Mouse (Mus musculus) ovary, adult 18-20 months (tissue): ENCODE results near the gene Ace3.

Experiments used
- DNase-seq: peaks from one replicate; pipeline ENCODE4 v3.0.0; 2022; ENCODE audit warnings: low spot score, mixed read lengths

The Ace3 gene

GRCm38 (mm10) chr11:105994375-105994774, at the start of gene Ace3:
Ace3 (plus strand) TSS chr11:105994675.
- no peak for DNase-seq

- peak; percentile 37 for DNase-seq
Observed at GRCm38 (mm10) chr11:105944770-105945672, 49.5 kb upstream of the Ace3 start.

GRCm38 (mm10) chr11:105946694-105947154, 47.8 kb upstream of the Ace3 start:
- no peak for DNase-seq

- no peak for DNase-seq
Observed at GRCm38 (mm10) chr11:105948255-105948654, 46.2 kb upstream of the Ace3 start.

GRCm38 (mm10) chr11:105950519-105950918, 44.0 kb upstream of the Ace3 start:
- no peak for DNase-seq

- DNase-seq: no peak
Observed at GRCm38 (mm10) chr11:105951601-105952044, 42.9 kb upstream of the Ace3 start.

- no peak for DNase-seq
Observed at GRCm38 (mm10) chr11:105952111-105952510, 42.4 kb upstream of the Ace3 start.

- no peak for DNase-seq
Observed at GRCm38 (mm10) chr11:105952911-105953386, 41.5 kb upstream of the Ace3 start, which contains the start of gene Cyb561. Cyb561 (minus strand) TSS chr11:105953336.

- peak; percentile 53 for DNase-seq
Observed at GRCm38 (mm10) chr11:105953402-105953801, 41.1 kb upstream of the Ace3 start.

- DNase-seq: no peak
Observed at GRCm38 (mm10) chr11:105955815-105956430, 38.6 kb upstream of the Ace3 start.

GRCm38 (mm10) chr11:105957501-105957900, 37.0 kb upstream of the Ace3 start:
- no peak for DNase-seq

GRCm38 (mm10) chr11:105958566-105958965, 35.9 kb upstream of the Ace3 start:
- DNase-seq: no peak

GRCm38 (mm10) chr11:105959355-105959754, 35.1 kb upstream of the Ace3 start:
- peak; percentile 70 for DNase-seq

GRCm38 (mm10) chr11:105964691-105965090, 29.8 kb upstream of the Ace3 start:
- no peak for DNase-seq

GRCm38 (mm10) chr11:105966288-105966687, 28.2 kb upstream of the Ace3 start:
- no peak for DNase-seq

- DNase-seq: no peak
Observed at GRCm38 (mm10) chr11:105967741-105968574, 26.5 kb upstream of the Ace3 start, which contains the start of gene Ace. Ace (plus strand) TSS chr11:105967945.

- no peak for DNase-seq
Observed at GRCm38 (mm10) chr11:105968948-105969347, 25.5 kb upstream of the Ace3 start.

- DNase-seq: no peak
Observed at GRCm38 (mm10) chr11:105969516-105969915, 25.0 kb upstream of the Ace3 start.

- no peak for DNase-seq
Observed at GRCm38 (mm10) chr11:105974593-105974992, 19.9 kb upstream of the Ace3 start.

- no peak for DNase-seq
Observed at GRCm38 (mm10) chr11:105975050-105975449, 19.4 kb upstream of the Ace3 start.

GRCm38 (mm10) chr11:105975636-105976035, 18.8 kb upstream of the Ace3 start:
- no peak for DNase-seq

GRCm38 (mm10) chr11:105978232-105978631, 16.2 kb upstream of the Ace3 start:
- DNase-seq: no peak
